Mouse (Mus musculus) spleen, adult 2 months (tissue): ENCODE results near the gene Foxc2.

Experiments
- CTCF ChIP-seq: fragments of 200-500 bp; IDR thresholded peaks from 2 replicates; pipeline ENCODE4 v1.5.1; 2011; ENCODE audit warnings: mild to moderate bottlenecking, inconsistent platforms; ENCODE audit not compliant: insufficient read depth, insufficient read length, insufficient replicate concordance; ENCODE audit errors: extremely low read depth
- POLR2A ChIP-seq: fragments of 200-500 bp; IDR thresholded peaks from 2 replicates; pipeline ENCODE4 v1.6.1; 2011; ENCODE audit warnings: low read depth, low read length, inconsistent platforms

GRCm38 (mm10) chr8:121092141-121092540 is 23.8 kb upstream of the Foxc2 start:
- no peak for TF ChIP-seq POLR2A
- TF ChIP-seq CTCF, result no peak
